Mouse (Mus musculus) lung, postnatal 25 days (tissue): ENCODE measurements around the gene Cactin.

Experiments
- DNase-seq: peaks from one replicate; pipeline ENCODE4 v3.0.0; 2022; ENCODE audit warnings: low spot score

Cactin gene

GRCm38 (mm10) chr10:81320550-81321347, at the start of gene Cactin:
Gene Cactin, plus strand, starts transcription at chr10:81321103.
- peak; percentile 100 for DNase-seq

GRCm38 (mm10) chr10:81272356-81272755, 48.5 kb upstream of the Cactin start:
- DNase-seq = no peak

- DNase-seq = no peak
Observed at GRCm38 (mm10) chr10:81273842-81274241, 47.1 kb upstream of the Cactin start.

DNA sequence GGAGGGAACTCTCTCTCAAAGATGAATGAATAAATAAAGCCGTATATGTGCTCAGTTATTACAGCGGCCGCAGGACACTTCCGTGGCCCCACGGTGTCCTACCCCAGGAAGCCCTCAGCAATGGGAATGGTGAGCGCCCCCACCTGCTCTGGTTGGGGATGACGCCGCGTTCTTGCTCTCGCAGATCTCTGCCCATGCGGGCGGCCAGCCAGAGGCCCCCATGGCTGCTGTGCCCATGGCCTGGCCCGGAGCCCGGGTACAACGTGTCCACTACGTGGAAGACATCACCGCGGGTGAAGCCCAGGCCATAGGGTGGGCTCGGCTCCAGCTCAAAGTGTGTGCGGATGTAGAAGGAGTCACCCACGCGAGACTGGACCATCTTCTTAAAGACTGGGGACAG, 43.2 kb upstream of the Cactin start:
- no peak for DNase-seq

- DNase-seq = no peak
Observed at GRCm38 (mm10) chr10:81279496-81279895, 41.4 kb upstream of the Cactin start.

DNA sequence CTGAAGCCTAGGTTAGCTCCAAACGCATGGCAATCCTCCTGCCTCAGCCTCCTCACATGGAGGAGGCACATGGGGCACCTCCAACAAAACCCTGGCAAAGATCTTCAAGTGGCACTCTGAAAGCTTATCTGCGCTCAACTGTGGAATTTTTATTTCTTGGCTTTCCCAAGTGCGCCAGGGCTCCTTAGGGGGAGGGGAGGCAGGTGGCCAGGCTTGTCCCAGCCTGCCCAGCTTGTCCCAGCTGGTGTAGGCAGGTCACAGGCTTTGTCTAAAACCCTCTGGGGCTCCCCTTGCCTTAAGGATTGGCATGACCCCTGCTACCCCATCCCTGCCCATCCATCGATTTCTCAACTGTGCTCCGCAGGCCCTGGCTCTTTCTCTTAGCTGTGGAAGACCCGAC, 36.7 kb upstream of the Cactin start:
- DNase-seq = no peak

- peak; percentile 66 for DNase-seq
Observed at GRCm38 (mm10) chr10:81284719-81285118, 36.2 kb upstream of the Cactin start.

DNA sequence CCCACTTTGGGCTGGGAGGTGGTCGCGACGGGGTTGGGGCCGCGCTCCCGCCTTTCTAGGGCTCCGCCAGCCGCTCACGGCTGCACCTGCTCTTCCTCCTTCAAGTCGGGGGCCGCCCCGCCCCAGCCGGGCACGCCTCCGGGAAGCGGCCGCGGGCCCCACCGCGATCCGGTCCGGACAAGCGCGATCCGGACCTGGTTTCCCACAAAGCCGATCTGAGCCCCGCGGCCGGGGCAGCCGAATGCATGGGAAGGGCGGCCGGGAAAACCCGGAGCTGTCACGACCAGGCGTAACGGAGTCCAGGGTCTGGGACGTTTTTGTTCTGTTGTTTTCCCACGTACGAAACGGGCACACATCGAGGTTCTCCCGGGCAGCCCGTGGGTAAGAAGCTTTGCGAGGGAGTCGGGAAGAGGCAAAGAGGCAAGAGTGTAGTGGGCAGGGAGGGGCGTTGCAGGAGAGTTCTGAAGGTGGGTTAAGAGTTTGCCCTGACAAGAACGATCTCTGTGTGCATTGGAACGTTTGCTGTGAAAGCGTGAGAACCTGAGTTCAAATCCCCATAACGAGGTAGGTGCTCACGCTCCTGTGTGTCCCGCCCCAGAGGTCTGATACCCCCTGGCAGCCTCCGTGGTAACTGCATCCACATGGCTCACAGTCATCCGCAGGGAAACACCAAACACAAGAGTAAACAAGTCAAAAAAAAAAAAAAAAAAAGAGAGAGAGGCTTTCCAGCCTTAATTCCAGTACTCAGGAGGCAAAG, 35.0 kb upstream of the Cactin start:
- peak; percentile 93 for DNase-seq

DNA sequence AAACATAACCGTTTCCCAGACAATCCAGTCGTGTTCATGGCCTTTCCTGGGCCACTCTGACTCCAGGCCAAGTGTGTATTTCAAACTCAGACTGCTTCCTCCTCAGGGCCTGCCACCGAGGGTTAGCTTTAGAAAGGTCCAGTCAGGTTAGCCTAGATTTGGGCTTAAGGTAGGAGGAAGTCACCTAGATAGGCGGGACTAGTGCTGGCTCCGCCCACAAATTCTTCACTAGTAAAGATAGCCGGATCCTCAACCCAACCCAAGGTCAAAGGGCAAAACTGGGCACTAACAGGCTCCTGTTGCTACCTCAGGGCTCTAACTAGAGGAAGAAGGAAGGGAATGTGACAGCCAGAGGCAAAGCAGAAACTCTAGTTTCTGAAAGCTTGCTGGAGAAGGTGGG, 34.3 kb upstream of the Cactin start:
- peak; percentile 48 for DNase-seq

DNA sequence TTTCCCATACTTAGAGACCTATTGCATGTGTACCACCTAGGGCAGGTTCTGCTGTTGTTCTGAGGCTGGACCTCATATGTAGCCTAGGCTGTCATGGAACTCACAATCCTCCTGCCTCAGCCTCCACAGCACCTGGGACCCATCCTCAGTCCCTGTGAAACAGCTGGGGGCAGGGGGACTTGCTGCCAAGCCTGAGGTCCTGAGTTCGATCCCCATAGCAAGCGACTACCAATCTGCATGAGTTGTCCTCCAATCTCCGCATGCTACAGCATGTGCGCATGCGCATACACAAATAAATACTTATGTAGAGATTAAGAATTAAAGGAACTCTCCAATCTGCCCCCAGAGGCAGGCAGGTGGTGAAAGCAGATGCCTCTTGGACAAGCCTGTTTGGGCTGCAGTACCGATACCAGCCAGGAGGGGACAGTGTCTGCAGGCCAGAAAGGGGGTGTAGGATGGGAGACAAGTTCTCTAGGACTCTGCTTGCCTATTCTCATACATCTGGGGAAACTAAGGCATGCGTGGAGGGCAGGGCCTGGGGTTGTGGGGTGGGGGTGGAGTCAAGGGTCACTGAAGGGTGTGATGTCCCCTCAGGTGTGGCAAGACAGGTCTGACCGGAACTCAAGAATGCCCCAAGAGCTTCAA, 33.3 kb upstream of the Cactin start:
- DNase-seq = no peak

DNA sequence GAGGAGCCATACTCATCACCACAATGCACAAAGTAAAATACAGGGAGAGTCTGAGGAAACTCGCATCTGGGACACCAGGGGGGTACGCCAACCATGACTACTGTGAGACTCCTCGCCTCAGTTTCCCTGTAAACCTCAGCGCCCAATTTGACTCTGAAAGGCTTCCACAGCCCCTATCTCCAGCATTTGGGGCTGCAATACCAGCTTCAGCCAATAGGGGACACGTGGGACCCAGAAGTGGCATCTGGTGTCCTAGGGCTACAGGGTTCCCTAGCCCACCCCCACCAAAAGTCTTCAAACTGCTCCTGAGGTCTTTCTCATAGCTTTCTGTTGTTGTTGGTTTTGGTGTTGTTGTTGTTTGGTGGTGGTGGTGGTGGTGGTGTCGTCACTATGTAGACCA, 32.3 kb upstream of the Cactin start:
- no peak for DNase-seq

DNA sequence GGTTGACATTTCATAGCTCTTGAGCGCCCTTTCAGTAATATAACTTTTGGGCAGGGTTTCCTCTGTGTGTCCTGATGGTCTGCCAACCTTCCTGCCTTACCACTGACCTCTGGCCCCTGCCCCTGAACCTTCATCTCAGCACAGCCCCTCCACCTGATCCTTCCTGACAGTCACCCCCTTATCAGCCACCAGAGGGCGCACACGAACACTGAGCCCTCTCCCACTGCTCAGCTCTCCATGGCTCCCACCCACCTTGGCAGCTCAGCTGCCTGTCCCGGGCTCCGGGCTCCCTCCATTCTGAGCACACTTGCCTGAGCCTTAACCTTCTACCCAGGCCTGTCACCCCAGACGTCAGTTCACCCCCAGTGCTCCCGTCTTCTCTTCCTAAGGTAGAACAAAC, 31.6 kb upstream of the Cactin start:
- DNase-seq = peak; percentile 72

DNA sequence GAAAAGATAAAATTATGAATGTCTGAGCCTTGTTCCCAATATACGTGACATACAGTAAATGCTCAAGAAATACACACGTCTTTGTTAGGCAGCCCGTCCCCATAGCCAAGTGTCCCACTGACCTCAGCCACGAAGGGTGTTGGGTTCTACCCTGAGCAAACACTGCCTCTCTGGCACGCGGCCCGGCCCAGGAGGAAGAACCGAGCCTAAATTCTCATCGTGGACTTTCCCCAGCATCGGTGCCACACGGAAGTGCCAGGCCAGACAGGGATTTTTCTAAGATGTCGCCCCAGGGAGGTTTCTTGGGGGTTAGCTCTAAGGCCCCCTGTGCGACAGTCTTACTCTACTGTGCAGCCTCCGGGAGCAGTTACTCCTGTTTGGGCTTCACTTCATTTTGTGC, 31.1 kb upstream of the Cactin start:
- DNase-seq = peak; percentile 54

DNA sequence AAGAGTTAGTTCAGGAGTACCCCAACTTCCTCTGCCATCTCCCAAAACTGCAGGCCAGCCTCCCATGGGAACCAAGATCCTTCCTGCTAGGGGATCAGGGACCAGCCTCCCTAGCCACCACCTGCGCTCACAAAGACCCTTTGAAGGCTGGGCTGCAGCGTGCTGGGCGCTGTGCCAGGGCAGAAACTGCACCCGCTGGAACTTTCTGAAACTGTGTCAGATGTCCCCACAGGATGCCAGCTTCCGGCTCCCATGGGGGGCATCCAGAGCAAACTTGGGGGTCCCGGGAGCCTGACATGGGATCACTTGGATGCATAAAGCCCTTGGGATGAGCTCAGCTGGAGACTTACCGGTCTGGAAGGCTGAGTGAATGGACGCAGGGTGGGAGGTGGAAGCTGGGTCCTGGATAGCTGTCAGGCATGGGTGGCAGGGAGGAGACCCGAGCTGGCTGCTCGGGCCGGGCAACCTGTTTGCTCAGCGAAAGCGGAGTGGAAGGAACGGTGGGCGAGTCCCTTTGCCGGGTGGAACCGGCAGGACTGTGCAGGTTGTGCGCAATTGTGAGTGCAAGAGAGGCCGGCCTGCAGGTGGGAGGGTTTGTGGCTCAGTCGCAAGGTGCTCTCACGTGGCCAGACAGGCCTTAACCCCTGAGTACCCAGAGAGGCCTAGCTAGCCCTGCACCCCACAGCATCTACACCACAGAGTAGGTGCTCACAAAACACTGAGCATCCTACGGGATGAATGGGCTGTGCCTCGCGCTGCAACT, 30.0 kb upstream of the Cactin start:
- DNase-seq = peak; percentile 72

- DNase-seq = no peak
Observed at GRCm38 (mm10) chr10:81291511-81292104, 29.3 kb upstream of the Cactin start, which contains the start of gene Tjp3. Gene Tjp3, minus strand, starts transcription at chr10:81291581.

DNA sequence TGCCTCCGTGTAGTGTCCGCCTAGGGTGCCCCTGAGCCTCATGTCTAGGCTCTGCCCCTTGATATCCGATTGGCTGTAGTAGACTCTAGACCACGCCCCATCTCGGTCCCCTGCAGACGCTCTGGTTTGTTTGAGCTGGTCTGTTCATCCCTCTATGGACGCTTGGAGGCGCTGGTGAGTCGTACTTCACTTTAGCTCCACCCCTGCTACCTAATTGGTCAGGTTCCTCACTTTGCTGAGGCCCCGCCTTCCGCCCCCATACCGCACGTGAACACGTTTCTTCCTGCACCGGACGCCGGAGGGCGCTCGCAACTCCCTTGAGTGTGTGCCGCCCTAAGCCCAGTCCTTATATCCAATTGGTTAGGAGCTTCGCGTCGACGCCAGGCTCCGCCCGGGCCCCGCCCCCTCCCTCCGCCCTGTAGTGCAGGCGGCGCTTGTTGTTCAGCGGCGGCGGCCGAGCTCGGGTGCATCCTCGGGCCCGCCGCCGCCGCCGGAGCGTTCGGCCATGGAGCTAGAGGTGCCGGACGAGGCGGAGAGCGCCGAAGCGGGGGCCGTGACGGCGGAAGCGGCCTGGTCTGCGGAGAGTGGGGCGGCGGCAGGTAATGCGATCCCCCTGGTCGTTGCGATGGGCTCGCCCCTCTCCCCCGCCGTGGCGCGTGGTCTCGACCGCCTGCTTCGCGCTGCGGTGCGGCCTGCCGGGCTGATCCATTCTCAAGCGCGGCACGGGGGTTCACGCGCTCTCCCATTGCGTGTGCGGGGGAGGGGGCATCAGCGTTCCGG, 28.2 kb upstream of the Cactin start, which contains the start of gene Pip5k1c:
Gene Pip5k1c, plus strand, starts transcription at position 410 of the 780 bp plus-strand sequence.
- DNase-seq = peak; percentile 100

DNA sequence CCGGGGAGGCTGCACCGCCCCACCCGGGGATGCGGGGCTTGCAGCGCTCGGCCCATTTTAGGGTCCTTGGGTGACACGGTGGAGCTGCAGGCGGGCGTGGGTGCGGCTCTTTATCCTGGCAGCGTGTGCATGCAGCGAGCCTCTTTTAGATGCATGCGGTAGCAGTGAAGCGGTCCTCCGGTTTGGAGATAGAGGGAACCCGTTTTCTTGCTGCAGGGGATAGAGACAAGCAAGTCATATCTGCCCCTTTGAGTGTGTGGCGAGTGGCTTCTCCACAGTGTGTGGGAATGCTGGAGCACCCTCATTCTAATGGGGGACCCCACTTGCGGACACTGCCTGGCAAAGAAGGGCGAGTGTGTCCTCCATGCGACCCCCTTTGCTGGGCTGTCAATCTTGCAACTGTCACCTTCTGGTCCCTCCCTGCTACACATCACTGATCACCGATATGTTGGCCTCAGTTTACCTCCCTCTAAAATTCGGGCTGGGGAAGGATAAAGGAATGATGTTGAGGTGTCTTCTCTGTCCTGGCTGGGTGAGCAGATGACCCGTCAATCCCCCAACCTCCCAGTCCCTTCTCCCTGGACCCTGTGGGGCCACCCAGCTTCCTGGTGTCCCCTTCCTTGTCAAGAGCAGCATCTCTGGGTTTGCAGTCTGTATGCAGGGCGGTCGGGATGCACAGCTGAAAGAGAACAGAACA, 27.4 kb upstream of the Cactin start:
- no peak for DNase-seq

DNA sequence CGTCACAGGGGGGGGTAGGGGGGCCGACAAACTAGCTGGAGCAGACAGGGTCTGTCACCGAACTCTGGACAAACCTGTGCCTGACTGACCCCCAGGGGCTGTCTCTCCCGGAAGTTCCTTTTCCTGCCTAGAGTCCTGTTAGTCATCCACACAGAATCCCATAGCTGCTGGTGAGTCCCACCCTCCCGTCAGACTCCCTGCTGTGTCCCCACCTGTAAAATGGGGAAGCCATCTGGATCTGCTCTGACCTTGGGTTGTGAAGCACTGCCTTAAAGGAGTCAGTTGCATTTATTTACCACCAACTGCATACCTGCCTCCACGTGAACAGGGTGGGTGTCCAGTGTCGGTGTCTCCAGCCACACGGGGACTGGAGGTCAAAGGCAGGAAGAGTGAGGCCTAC, 26.5 kb upstream of the Cactin start:
- no peak for DNase-seq

- no peak for DNase-seq
Observed at GRCm38 (mm10) chr10:81295185-81295584, 25.7 kb upstream of the Cactin start.

DNA sequence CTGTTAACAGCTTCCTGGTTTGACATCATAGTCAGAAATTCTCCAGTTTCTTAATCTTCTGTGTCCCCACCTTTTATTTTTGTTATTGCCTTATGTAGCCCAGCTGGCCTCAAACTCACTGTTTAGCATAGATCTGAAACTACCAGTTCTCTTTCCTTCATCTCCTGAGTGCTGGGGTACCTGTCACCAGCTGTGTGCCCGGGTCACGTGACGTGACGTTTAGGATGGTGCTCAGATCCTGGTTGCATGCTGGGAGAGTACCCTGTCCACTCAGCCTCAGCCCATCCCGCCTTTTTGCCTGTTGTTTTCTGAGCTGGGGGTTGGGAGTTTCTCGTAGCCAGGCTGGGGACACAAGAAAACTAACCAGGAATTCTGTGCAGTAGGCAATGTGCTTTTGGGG, 23.7 kb upstream of the Cactin start:
- DNase-seq = no peak
